In the genomic region with DNA sequence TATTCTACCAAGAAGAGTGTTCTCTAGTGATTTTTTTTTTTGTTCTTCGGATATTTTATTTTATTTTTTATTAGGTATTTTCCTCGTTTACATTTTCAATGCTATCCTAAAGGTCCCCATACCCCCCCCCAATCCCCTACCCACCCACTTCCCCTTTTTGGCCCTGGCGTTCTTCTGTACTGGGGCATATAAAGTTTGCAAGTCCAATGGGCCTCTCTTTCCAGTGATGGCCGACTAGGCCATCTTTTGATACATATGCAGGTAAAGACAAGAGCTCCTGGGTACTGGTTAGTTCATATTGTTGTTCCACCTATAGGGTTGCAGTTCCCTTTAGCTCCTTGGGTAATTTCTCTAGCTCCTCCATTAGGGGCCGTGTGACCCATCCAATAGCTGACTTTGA, we compare ENCODE assay signal across 14 mouse cellular contexts. TPM values are rescaled to one million over a fixed set of nuclear protein-coding genes. Genes with fewer than 3 reads are reported as not detected.
DNase-seq lines count a peak whose midpoint lies in the region; TF ChIP-seq lines count a peak whose summit lies in the region.
"Not testable (repeated sequence)": the region's sequence is repeated elsewhere in the genome, so short reads cannot be mapped to it uniquely, and the experiment has no call there.
"Had no signal": no experiment of that assay in that cellular context is flagged by ENCODE, and none has a peak within 500 bp of the region (broad histone marks: within the 10 kb centered on the region; RNA-seq: fewer than 3 reads in every experiment).

No protein-coding gene starts in this region.

- not testable (repeated sequence) for H3K4me3 ChIP-seq in gastrocnemius, adult 2 months

- intact Hi-C loops in gastrocnemius, adult 2 months (cut with DNase I), result not testable (repeated sequence)

- TF ChIP-seq CTCF in gastrocnemius, adult 2 months (IDR thresholded peaks at IDR 0.05), result not testable (repeated sequence)

- DNase-seq in adrenal gland, postnatal 25 days, result peak; percentile 1
- peak; percentile 6 for DNase-seq in gastrocnemius, adult 2 months
- DNase-seq in heart, adult 11 months, result peak; percentile 93

- not testable (repeated sequence) for H3K27ac ChIP-seq in gastrocnemius, adult 2 months

RNA-seq across cellular contexts. Expression of gene Gm3159, which starts 3.9 kb away (rescaled TPM):
- total RNA-seq in adrenal gland, postnatal 25 days (2021), result not detected in 2 replicates
- total RNA-seq in gastrocnemius, adult 2 months (2021), result not detected
- total RNA-seq: adrenal gland, adult 18-20 months; adrenal gland, adult 2 months; adrenal gland, adult 8-10 months; adrenal gland, postnatal 10 days; adrenal gland, postnatal 14 days; adrenal gland, postnatal 36 days; adrenal gland, postnatal 4 days; CH12.LX; MEL had no signal

RNA-seq across cellular contexts. Expression of gene Gm3164, which starts 14.0 kb away (rescaled TPM):
- total RNA-seq in adrenal gland, postnatal 25 days (2021), result 0.18 TPM in 1 of 2 replicates, not detected in the other
- under 1 TPM in 1 of 2 experiments, not detected in 1; 0.26 TPM for total RNA-seq in gastrocnemius, adult 2 months (2021)
- total RNA-seq: adrenal gland, adult 18-20 months; adrenal gland, adult 2 months; adrenal gland, postnatal 36 days; adrenal gland, postnatal 4 days; CH12.LX; G1E; MEL had no signal

RNA-seq across cellular contexts. Expression of gene Gm3173, which starts 29.5 kb away (rescaled TPM):
- total RNA-seq in adrenal gland, postnatal 25 days (2021), result not detected in 2 replicates
- not detected for total RNA-seq in gastrocnemius, adult 2 months (2021)
- total RNA-seq: adrenal gland, adult 18-20 months; adrenal gland, adult 2 months; adrenal gland, postnatal 14 days; adrenal gland, postnatal 36 days; adrenal gland, postnatal 4 days; CH12.LX; ES-E14; G1E; MEL had no signal

Comparison
In these comparisons a context has a peak if more than half of its experiments do, and no peak if none do; other contexts are left out.
1. DNase-seq: peak in every context shown above with its lines; median percentile 93 in heart, adult 11 months; 6 in gastrocnemius, adult 2 months; 1 in adrenal gland, postnatal 25 days.